ENCODE assay signal across 9 mouse cellular contexts in the genomic region with DNA sequence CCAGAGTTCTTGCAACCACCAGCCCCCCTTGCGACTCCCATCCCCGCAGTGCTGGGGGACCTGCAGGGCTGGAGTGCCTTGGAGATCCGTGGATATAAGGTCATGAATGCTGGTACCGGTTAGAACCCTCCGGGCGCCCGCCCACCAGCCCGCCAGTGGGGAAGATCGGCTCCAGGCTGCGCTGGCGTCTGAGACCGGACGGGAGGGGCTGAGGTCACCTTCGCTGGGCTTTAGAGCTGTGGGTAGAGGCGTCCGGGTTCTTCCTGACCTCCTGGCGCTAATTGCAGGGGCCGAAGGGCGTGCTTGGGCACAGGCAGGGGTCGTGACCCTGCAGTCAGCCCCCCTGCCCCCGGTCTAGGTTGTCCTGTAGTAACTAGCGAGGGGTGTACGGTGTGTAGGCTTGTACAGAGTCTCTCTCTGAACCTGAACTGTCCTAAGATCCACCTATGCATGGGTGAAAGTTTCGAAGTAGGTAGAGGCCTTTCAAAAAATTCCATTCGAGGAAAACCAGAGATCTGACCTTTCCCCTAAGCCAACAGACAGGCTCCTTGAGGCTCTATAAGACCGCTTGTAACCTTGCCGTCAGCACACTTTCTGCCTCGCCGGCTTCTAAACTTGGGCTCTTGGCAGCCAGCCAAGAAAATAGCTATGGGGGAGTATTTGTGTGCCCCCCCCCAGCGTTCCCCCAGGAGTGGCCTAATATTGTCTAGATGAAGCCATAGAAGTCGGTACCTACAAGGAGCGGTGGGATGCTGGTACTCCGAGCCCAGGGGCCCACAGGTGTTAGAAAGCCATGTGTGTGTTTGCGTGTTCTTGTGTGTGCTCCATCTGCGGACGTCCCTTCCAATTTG. TPM values are rescaled to one million over a fixed set of nuclear protein-coding genes. Genes with fewer than 3 reads are reported as not detected.
DNase-seq lines count a peak whose midpoint lies in the region; ATAC-seq and TF ChIP-seq lines count a peak whose summit lies in the region.
"Had no signal": no experiment of that assay in that cellular context is flagged by ENCODE, and none has a peak within 500 bp of the region (broad histone marks: within the 10 kb centered on the region; RNA-seq: fewer than 3 reads in every experiment).

No protein-coding gene starts in this region.

- TF ChIP-seq EP300 in heart, adult 2 months (IDR thresholded peaks at IDR 0.05; ENCODE audit: insufficient read depth, low read depth, low read length): no peak

- intact Hi-C loops in heart, adult 2 months (cut with DNase I): loop anchor here (5.0 to 10.0 kb wide), 2 partner anchors 282 to 710 kb away; no protein-coding TSS in a partner anchor

- no peak overlapping the region for H3K4me2 ChIP-seq in midbrain, embryonic 14.5 days (ENCODE audit: low read length)
- H3K4me2 ChIP-seq in intestine, embryonic 15.5 days (replicated peaks): peak overlapping the region; percentile 57
- H3K4me2 ChIP-seq in stomach, embryonic 16.5 days (ENCODE audit: low read depth, low read length): peak overlapping the region; percentile 11; the same call in 1 of the 2 replicates

- H3K9ac ChIP-seq in heart, adult 2 months (ENCODE audit: low read depth, low read length): no peak overlapping the region
- no peak overlapping the region for H3K9ac ChIP-seq in midbrain, embryonic 14.5 days (replicated peaks; ENCODE audit: low read length)
- H3K9ac ChIP-seq in intestine, embryonic 15.5 days: no peak overlapping the region
- no peak overlapping the region; the same call in 1 of the 2 replicates for H3K9ac ChIP-seq in stomach, embryonic 16.5 days (ENCODE audit: low read length)

- H3K4me1 ChIP-seq in heart, embryonic 10.5 days: peaks cover 34% of the 10 kb centered on the region
- H3K4me1 ChIP-seq in heart, adult 2 months (ENCODE audit: control insufficient read depth, insufficient read depth, low read length): no peaks in the 10 kb centered on the region
- H3K4me1 ChIP-seq in midbrain, embryonic 10.5 days: peaks cover 25% of the 10 kb centered on the region
- no peaks in the 10 kb centered on the region for H3K4me1 ChIP-seq in midbrain, embryonic 14.5 days (ENCODE audit: control insufficient read depth, insufficient read depth, low read length)
- H3K4me1 ChIP-seq in intestine, embryonic 15.5 days (replicated peaks): peaks cover 22% of the 10 kb centered on the region
- H3K4me1 ChIP-seq in stomach, embryonic 16.5 days (ENCODE audit: control insufficient read depth, insufficient read depth, low read length): no peaks in the 10 kb centered on the region

- 4% methylated on average over 36 of the region's 36 CpGs for WGBS in heart, embryonic 10.5 days
- 17% methylated on average over 36 of the region's 36 CpGs for WGBS in heart, adult 2 months
- WGBS in midbrain, embryonic 10.5 days: 3% methylated on average over 36 of the region's 36 CpGs
- WGBS in midbrain, embryonic 14.5 days: 2% methylated on average over 36 of the region's 36 CpGs
- 20% methylated on average over 36 of the region's 36 CpGs for WGBS in intestine, embryonic 15.5 days
- WGBS in stomach, embryonic 16.5 days: 8% methylated on average over 36 of the region's 36 CpGs

- DNase-seq in heart, embryonic 10.5 days (ENCODE audit: low spot score): no peak
- DNase-seq in heart, adult 2 months: no peak
- DNase-seq in midbrain, embryonic 10.5 days (ENCODE audit: low spot score): peak; percentile 49
- no peak for DNase-seq in midbrain, embryonic 14.5 days
- no peak for DNase-seq in frontal cortex, adult 2 months (ENCODE audit: extremely low spot score in 1 of 2, low spot score in 1 of 2)
- DNase-seq: spleen, adult 18-20 months had no signal

- no peak for ATAC-seq in midbrain, embryonic 14.5 days (ENCODE audit: low FRiP score, low TSS enrichment)
- peak; percentile 26; the same call in 1 of the 2 replicates for ATAC-seq in intestine, embryonic 15.5 days
- no peak for ATAC-seq in stomach, embryonic 16.5 days (ENCODE audit: insufficient read depth, low FRiP score)
- ATAC-seq in megakaryocyte progenitor cell, adult 5-6 weeks (replicated peaks; ENCODE audit: poor library complexity): no peak

- no peak for TF ChIP-seq CTCF in heart, adult 2 months (IDR thresholded peaks at IDR 0.05)

- peak overlapping the region; percentile 45 for H3K4me3 ChIP-seq in heart, embryonic 10.5 days
- no peak overlapping the region for H3K4me3 ChIP-seq in heart, adult 2 months
- peak overlapping the region; percentile 14; the same call in 1 of the 2 replicates for H3K4me3 ChIP-seq in midbrain, embryonic 10.5 days
- no peak overlapping the region for H3K4me3 ChIP-seq in midbrain, embryonic 14.5 days (replicated peaks; ENCODE audit: low read depth, low read length)
- H3K4me3 ChIP-seq in intestine, embryonic 15.5 days (replicated peaks): no peak overlapping the region
- H3K4me3 ChIP-seq in stomach, embryonic 16.5 days (replicated peaks; ENCODE audit: low read length): no peak overlapping the region

- H3K27me3 ChIP-seq in heart, embryonic 10.5 days (ENCODE audit: insufficient read depth, poor library complexity, severe bottlenecking): peaks cover 88% of the 10 kb centered on the region
- H3K27me3 ChIP-seq in heart, adult 2 months (ENCODE audit: control insufficient read depth, insufficient read depth, low read length): no peaks in the 10 kb centered on the region; the same call in 1 of the 2 replicates
- peaks cover 100% of the 10 kb centered on the region for H3K27me3 ChIP-seq in midbrain, embryonic 10.5 days (ENCODE audit: low read depth, poor library complexity, severe bottlenecking)
- H3K27me3 ChIP-seq in midbrain, embryonic 14.5 days (ENCODE audit: control insufficient read depth, insufficient read depth, low read length): peaks cover 94% of the 10 kb centered on the region
- peaks cover 34% of the 10 kb centered on the region for H3K27me3 ChIP-seq in intestine, embryonic 15.5 days (replicated peaks)
- H3K27me3 ChIP-seq in stomach, embryonic 16.5 days (ENCODE audit: control insufficient read depth, insufficient read depth, low read length): peaks cover 79% of the 10 kb centered on the region

- no peaks in the 10 kb centered on the region for H3K79me2 ChIP-seq in heart, adult 2 months (replicated peaks; ENCODE audit: control insufficient read depth, insufficient read depth, low read length)

- H3K27ac ChIP-seq in heart, embryonic 10.5 days: peak overlapping the region; percentile 72
- no peak overlapping the region for H3K27ac ChIP-seq in heart, adult 2 months
- H3K27ac ChIP-seq in midbrain, embryonic 10.5 days (replicated peaks): no peak overlapping the region
- no peak overlapping the region for H3K27ac ChIP-seq in midbrain, embryonic 14.5 days (replicated peaks; ENCODE audit: low read depth, low read length)
- no peak overlapping the region for H3K27ac ChIP-seq in intestine, embryonic 15.5 days
- no peak overlapping the region for H3K27ac ChIP-seq in stomach, embryonic 16.5 days (ENCODE audit: low read length)

- no peaks in the 10 kb centered on the region for H3K36me3 ChIP-seq in heart, embryonic 10.5 days
- no peaks in the 10 kb centered on the region for H3K36me3 ChIP-seq in heart, adult 2 months (ENCODE audit: control insufficient read depth, insufficient read depth, low read length)
- no peaks in the 10 kb centered on the region for H3K36me3 ChIP-seq in midbrain, embryonic 10.5 days
- H3K36me3 ChIP-seq in midbrain, embryonic 14.5 days (ENCODE audit: control insufficient read depth, insufficient read depth, low read length): no peaks in the 10 kb centered on the region
- H3K36me3 ChIP-seq in intestine, embryonic 15.5 days: peaks cover 5% of the 10 kb centered on the region; the same call in 1 of the 2 replicates
- H3K36me3 ChIP-seq in stomach, embryonic 16.5 days (ENCODE audit: control insufficient read depth, insufficient read depth, low read length): no peaks in the 10 kb centered on the region

- TF ChIP-seq POLR2A in heart, adult 2 months (IDR thresholded peaks at IDR 0.05; ENCODE audit: insufficient read depth, low read depth, low read length): no peak

- no peaks in the 10 kb centered on the region for H3K9me3 ChIP-seq in heart, embryonic 10.5 days
- no peaks in the 10 kb centered on the region for H3K9me3 ChIP-seq in midbrain, embryonic 10.5 days (replicated peaks)
- no peaks in the 10 kb centered on the region for H3K9me3 ChIP-seq in midbrain, embryonic 14.5 days (ENCODE audit: control insufficient read depth, low read length)
- H3K9me3 ChIP-seq in intestine, embryonic 15.5 days: no peaks in the 10 kb centered on the region
- H3K9me3 ChIP-seq in stomach, embryonic 16.5 days (replicated peaks; ENCODE audit: control insufficient read depth, low read length): no peaks in the 10 kb centered on the region

RNA-seq across cellular contexts. Expression of gene Tbx3, which starts 16.8 kb away (rescaled TPM):
- 17.0 and 41.7 TPM in 2 replicates for polyA plus RNA-seq in heart, embryonic 10.5 days (2016; fragmentation: Nextera tagmentation; extraction: Ambion mirVana)
- total RNA-seq in heart, adult 2 months (2021): 10 to 100 TPM; 10.2 to 10.4 TPM
- polyA plus RNA-seq in heart, adult 2 months (2012; rRNA removed): 4.4 and 4.9 TPM in 2 replicates
- 3.9 and 7.2 TPM in 2 replicates for polyA plus RNA-seq in midbrain, embryonic 10.5 days (2016; fragmentation: Nextera tagmentation; extraction: Ambion mirVana)
- polyA plus RNA-seq in midbrain, embryonic 14.5 days (2014; fragmentation: Nextera tagmentation; extraction: Ambion mirVana): 0.39 and 2.4 TPM in 2 replicates
- 38.6 and 44.9 TPM in 2 replicates for polyA plus RNA-seq in intestine, embryonic 15.5 days (2015; fragmentation: Nextera tagmentation; extraction: Ambion mirVana)
- 15.8 and 16.5 TPM in 2 replicates for polyA plus RNA-seq in stomach, embryonic 16.5 days (2015; fragmentation: Nextera tagmentation; extraction: Ambion mirVana)
- not detected in 2 replicates for total RNA-seq in megakaryocyte progenitor cell, adult 5-6 weeks (2015)
- not detected in 2 replicates for total RNA-seq in megakaryocyte progenitor cell, adult 5-6 weeks (2017)
- polyA plus RNA-seq in frontal cortex, adult 2 months (2012; rRNA removed): 1.8 and 2.4 TPM in 2 replicates

Comparison
In these comparisons a context has a peak if more than half of its experiments do, and no peak if none do; other contexts are left out.
1. H3K4me3 ChIP-seq: peak in heart, embryonic 10.5 days (single experiment) and midbrain, embryonic 10.5 days (single experiment); none in heart, adult 2 months (single experiment), midbrain, embryonic 14.5 days (single experiment), intestine, embryonic 15.5 days (single experiment) and stomach, embryonic 16.5 days (single experiment).